Mouse (Mus musculus): ENCODE results near the gene Fam107b. TPM values are rescaled to one million over a fixed set of nuclear protein-coding genes. Genes with fewer than 3 reads are reported as not detected.
"Not testable (repeated sequence)": the region's sequence is repeated elsewhere in the genome, so short reads cannot be mapped to it uniquely, and the experiment has no call there.

Fam107b gene
- total RNA-seq, 2 experiments from 2014 or later: 416 to 801 TPM

DNA sequence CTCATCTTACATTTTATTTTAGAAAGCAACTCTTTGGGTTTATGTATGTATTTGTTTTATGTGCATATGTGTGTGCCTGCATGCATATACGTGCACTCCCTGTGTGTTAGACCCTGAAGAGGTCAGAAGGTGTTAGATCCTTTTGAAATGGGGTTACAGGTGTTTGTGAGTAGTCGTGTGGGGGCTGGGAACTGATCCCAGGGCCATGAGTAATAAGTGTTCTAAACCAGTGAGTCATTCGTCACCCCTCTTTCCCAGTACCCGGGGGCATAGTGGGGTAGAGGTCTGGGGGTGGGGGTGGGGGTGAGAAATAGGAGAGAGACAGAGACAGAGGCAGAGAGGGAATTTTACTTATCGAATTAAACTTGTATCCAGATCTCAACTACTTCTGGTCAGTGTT, 87.1 kb downstream of the Fam107b start:
- no peak for ATAC-seq (replicated peaks; ENCODE audit: poor library complexity, severe bottlenecking)

GRCm38 (mm10) chr2:3657811-3658730, 87.8 kb downstream of the Fam107b start:
- peak; percentile 83 for ATAC-seq (replicated peaks; ENCODE audit: poor library complexity, severe bottlenecking)

DNA sequence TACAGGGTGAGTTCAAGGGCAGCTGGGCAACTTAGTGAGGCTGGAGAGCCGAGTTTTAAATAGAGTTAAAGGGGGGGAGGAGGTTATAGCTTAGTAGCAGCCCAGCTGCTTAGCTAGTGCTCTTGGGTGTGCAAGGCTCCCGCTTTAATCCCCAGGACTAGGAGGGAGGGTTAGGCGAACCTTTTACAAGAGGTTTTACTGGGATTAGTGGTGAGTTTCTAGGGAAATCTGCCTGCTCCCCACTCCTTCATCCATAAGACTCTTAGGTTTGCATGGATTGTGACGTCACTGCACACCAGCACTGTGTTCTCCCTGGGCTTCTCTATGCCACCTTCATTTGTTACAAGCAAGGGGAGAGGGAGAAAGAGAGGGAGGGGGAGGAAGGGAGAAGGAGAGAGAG, 88.6 kb downstream of the Fam107b start:
- no peak for ATAC-seq (replicated peaks; ENCODE audit: poor library complexity, severe bottlenecking)

DNA sequence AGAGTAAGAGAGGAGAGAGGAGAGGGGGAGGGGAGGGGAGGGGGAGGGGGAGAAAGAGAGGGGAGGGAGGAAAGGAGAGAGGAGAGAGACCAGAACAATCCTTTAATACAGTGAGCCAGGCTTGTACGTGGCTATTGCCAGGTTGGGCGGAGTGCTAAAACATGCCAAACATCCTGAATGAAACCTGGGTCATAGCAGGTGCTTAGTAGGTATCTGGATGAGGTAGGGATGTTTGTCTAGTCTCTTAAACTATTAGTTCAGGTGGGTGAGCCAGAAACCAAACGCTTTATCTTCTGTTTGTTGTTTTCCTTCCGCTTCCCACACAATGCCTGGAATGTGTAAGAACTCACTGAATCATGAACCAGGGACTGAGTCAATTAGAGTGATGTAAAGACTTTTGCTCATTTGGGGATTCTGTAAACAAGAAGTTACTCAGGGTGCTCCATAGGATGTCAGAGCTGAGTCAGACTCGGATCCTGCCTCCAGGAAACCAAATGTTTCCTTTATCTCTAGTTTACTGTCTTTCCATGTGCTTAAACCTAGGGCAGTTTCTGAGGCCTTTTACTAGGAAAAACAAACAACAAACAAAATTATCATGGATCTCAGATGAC, 89.1 kb downstream of the Fam107b start:
- ATAC-seq (replicated peaks; ENCODE audit: poor library complexity, severe bottlenecking): no peak

DNA sequence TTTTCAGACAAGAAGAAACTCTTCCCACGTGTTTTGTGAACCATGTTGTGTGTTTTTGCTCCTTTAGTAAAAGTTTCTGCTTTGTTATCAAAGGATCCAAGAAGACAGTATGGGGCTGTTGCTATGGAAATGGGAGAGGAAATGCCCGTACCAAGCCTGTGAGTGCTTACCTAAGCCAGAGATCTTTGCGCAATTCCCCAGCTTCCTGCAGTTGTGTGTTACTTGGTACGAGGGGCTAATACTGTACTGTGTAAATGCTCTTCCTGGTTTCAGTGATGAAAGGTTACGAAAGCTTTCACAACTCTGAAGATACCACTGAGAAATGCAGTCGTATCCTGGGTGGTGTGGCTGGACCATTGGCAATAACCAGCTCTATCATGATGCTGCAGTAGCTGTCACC, 93.8 kb downstream of the Fam107b start:
- ATAC-seq (replicated peaks; ENCODE audit: poor library complexity, severe bottlenecking): peak; percentile 85

DNA sequence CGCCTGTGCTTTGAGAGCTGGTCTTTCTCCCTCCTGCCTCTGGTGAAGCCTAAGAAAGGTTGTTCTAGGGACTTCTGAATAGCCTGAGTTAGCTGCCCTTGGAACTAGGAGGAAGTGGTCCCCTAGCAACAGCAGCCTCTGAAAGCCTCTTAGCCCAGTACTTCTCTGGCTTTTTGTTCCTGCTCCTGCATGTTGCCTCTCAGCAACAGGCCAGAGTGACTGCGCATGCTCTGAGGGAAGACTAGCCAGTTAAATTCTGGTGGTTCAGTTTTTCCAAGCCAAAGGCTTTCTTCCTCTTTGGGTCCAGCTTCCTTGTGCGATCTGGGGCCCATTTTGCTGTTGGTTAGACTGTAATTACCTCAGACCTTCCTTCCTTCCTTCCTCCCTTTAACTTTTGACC, 98.4 kb downstream of the Fam107b start:
- ATAC-seq (replicated peaks; ENCODE audit: poor library complexity, severe bottlenecking): peak; percentile 71

DNA sequence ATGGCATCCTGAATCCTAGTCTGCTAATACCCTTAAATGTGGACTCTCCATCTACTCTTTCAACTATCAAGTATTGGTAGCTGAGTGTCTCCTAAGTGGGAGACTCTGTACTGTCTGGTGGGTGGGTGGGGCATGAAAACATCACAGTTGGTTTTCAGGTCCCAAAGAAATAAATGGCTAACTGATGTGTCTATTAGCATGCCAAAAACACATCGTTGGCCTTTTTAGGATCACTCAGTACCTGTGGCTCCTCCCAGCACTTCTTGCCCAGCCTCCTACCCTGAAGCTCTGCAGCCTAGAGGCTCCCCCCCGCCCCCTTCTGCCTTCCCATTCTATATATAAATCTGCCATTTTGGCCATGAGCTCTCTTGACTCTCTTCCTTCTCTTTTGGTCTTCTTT, 99.4 kb downstream of the Fam107b start:
- no peak for ATAC-seq (replicated peaks; ENCODE audit: poor library complexity, severe bottlenecking)

DNA sequence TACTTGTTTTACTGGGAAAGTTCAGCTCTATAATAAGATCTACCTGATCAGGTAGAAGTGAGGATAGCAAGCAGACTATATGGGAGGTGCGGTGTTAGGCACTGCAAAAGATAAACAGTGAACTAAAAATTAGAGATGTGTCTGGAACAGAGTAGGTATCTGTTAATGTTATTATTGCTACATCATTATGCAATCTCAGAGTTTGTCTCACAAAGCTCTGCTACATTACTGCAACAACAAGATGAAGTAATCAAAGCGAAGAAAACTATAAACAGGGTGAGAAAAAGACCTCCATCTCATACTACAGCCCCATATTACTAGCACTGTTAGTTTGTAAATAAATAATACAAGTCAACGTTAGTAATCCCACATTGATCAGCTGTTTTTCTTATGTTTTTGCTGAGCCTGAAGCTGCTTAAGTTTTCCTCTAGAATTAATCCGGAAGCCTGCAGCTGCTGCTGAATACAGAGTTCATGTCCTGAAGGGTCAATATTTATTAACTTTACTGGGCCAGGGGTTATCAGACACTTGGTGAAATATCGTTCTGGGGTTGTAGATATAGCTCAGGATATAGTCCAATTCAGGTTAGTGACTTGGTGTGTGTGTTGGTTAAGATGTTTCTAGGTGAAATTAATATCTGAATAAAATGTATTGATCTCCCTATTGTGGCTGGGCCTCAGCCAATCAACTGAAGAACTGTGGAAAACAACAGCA, 102.5 kb downstream of the Fam107b start:
- ATAC-seq (replicated peaks; ENCODE audit: poor library complexity, severe bottlenecking): peak; percentile 41

- no peak for ATAC-seq (replicated peaks; ENCODE audit: poor library complexity, severe bottlenecking)
Measured at GRCm38 (mm10) chr2:3675481-3675880, 105.2 kb downstream of the Fam107b start.

GRCm38 (mm10) chr2:3682699-3683098, 112.4 kb downstream of the Fam107b start:
- no peak for ATAC-seq (replicated peaks; ENCODE audit: poor library complexity, severe bottlenecking)

- ATAC-seq (replicated peaks; ENCODE audit: poor library complexity, severe bottlenecking): no peak
Measured at GRCm38 (mm10) chr2:3683343-3683742, 113.1 kb downstream of the Fam107b start.

DNA sequence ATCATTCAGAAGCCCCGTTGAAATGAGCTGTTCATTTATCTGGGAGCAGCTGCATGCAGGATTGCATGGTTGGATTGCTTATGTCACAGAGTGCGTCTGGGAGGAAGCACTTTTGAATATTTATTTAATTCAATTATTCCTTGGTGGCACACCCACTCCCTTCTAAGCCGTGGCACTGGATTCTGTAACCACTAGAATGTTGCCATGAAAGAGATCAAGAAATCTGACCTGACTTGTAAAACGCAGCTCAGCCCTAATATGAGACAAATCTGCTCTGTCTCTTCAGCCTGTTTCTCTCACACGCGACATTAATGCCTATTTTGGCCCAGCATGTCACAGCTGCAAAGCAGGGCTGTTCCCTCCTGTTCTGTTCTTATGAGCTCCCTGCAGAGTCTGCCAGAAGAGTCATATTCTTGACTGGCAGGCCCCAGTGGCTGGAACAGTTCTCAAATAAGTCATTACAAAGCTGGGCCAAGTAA, 113.5 kb downstream of the Fam107b start:
- no peak for ATAC-seq (replicated peaks; ENCODE audit: poor library complexity, severe bottlenecking)

GRCm38 (mm10) chr2:3690221-3690620, 119.9 kb downstream of the Fam107b start:
- ATAC-seq (replicated peaks; ENCODE audit: poor library complexity, severe bottlenecking): no peak

DNA sequence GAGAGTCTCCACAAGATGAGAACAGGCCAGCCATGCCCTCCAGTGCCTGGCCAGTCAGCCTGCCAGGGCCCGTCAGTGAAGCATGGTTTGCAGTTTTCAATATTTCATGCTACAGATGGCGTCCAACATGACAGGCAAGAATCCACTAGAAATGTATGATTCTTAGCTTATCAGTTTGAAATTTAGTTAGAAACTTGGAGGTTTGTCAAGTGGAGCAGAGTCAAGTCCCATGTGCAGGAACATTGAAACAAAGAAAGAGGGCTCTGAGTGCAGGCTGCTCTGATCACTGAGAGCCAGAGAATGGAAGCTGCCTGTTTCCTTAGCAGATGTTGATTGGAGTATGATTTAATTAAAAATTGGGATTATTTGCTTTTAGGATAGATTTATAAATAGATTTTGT, 122.5 kb downstream of the Fam107b start:
- no peak for ATAC-seq (replicated peaks; ENCODE audit: poor library complexity, severe bottlenecking)

- no peak for ATAC-seq (replicated peaks; ENCODE audit: poor library complexity, severe bottlenecking)
Measured at GRCm38 (mm10) chr2:3695900-3696299, 125.6 kb downstream of the Fam107b start.

- ATAC-seq (replicated peaks; ENCODE audit: poor library complexity, severe bottlenecking): 0 out of 2 replicates have a peak, but pooled peaks have one; percentile 17
Measured at GRCm38 (mm10) chr2:3700368-3700767, 130.1 kb downstream of the Fam107b start.

DNA sequence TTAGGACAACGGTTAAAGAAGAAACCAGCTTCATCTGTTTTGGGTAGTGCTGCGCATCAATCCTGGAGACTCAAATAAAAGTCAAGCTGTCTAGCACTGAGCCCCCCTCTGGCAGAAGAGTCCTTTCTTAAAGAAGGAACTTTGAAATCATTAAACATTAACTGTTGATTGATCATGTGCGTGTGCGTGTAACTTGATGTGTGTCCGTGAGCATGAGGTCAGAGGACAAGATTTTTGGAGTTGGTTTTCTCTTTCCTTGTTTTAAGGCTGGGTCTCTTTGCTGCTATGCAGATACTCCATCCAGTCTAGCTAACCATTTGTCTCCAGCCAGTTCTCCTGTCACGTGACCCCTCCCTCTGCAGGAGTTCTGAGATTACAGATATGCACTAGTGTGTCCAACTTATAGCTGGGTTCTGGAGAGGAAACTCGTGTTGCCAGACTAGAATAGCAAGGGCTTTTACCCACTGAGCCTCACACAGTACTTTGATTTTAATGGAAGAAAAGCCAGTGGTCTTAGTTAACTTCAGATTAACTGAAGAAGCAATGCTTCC, 132.4 kb downstream of the Fam107b start:
- ATAC-seq (replicated peaks; ENCODE audit: poor library complexity, severe bottlenecking): no peak

DNA sequence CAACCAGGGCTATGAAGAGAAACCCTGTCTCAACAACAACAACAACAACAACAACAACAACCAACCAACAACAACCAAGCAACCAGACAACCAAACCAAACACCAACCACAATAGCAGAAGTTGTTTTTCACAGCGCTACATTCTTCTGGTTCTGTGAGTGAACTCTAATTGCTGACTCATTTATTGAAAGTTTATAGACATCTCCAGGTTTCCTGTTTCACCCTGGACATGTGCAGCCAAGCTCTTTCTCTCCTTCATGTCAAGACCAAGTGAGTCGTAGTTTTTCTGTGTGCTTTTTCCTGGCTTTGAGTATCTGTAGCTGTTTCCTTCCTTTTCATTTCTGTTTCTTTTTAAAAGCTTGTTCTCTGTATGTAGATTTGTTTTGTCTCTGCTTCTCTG, 133.5 kb downstream of the Fam107b start:
- peak; percentile 71 for ATAC-seq (replicated peaks; ENCODE audit: poor library complexity, severe bottlenecking)

DNA sequence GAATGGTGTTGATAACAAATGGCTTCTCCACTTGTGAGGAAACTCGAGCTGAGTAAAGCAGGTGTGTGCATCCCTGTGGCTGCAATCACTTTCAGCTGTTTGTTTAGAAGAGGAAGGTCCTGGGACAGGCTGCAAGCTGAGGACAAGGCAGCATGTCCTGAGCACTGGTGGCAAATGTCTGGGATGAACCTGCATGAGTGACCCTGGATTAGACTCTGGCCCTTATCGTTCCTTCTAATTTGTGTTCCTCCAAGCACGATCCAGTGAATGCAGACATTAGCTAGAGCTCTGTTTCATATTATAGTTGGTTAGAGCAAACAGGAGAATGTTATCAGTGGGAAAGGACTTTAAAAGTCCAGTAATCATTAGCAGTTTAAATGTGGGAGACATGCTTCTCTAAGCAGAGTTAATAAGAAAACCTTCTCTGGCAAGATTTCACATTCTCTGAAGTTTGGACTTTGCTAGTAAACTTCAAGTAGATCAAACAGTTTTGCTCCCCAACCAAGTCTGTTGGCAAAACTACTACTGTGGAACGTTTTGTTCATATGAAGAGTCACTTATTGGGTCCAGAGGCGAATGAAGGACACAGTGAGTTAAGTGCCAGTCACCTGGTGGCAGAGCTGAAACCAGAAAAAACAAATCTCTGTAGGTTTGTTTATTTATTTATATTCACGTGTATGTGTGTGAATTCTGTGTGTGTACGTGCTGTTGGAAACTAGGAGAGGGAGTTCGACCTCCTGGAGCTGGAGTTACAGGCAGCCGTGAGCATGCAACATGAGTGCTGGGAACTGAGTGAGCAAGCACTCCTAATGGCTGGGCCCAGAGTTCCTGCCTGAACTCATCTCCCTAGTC, 134.2 kb downstream of the Fam107b start:
- ATAC-seq (replicated peaks; ENCODE audit: poor library complexity, severe bottlenecking): peak; percentile 17; the same call in 1 of the 2 replicates

DNA sequence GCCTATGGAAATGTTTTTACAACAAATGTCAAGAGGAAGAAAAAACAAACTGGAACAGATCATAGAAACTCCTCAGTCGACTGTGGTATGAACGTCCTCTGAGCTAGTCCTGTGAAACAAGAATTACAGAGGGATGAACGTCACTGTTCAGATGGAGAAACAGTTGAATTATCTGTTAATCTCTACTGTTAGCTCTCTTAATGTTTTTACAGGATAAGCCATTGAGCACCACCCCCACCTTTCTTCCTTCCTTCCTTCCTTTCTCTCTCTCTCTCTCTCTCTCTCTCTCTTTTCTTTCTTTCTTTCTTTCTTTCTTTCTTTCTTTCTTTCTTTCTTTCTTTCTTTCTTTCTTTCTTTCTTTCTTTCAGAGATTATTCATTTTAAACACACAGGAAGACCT, 135.0 kb downstream of the Fam107b start:
- not testable (repeated sequence) for ATAC-seq (replicated peaks; ENCODE audit: poor library complexity, severe bottlenecking)

Measured in granulocyte monocyte progenitor cell, adult 5-6 weeks (primary cell).